Comparison of ENCODE assay signal across 8 mouse cellular contexts in the genomic region with DNA sequence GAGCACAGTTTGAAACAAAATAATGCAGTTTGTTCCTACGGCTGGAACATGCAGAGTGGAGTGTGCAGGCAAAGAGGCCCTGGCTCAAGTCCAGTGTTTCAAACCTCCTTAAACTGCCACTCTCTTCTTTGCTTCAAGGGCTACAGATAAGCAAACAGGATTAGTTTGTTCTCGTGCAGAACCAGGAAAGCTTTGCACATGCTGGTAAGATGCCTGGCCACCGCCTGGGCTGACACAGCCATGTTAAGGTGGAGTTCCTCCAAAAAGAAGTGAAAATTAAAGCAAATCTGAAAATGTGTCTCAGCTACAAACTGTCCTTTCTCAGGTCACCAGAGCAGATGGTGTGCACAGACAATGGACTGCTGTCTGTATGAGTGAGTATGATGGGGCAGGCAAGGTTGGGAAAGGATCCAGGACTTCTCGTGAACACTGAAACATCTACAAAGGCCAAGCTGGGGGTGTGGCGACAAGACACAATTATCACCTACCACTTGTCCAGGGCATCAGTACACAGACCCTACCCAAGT.
DNase-seq lines count a peak whose midpoint lies in the region; ATAC-seq lines count a peak whose summit lies in the region.

No protein-coding gene starts in this region.

- H3K4me3 ChIP-seq in intestine, embryonic 16.5 days (ENCODE audit: low read length): no peak overlapping the region
- no peak overlapping the region for H3K4me3 ChIP-seq in midbrain, embryonic 16.5 days (ENCODE audit: low read depth, low read length)
- H3K4me3 ChIP-seq in liver, embryonic 12.5 days: no peak overlapping the region

- no peaks in the 10 kb centered on the region for H3K4me1 ChIP-seq in intestine, embryonic 16.5 days (ENCODE audit: control insufficient read depth, insufficient read depth, low read length)
- H3K4me1 ChIP-seq in midbrain, embryonic 16.5 days (ENCODE audit: control insufficient read depth, insufficient read depth, low read length): peaks cover 9% of the 10 kb centered on the region; the same call in 1 of the 2 replicates
- H3K4me1 ChIP-seq in liver, embryonic 12.5 days: peaks cover 5% of the 10 kb centered on the region

- no peaks in the 10 kb centered on the region for H3K36me3 ChIP-seq in intestine, embryonic 16.5 days (ENCODE audit: control insufficient read depth, insufficient read depth, low read length)
- no peaks in the 10 kb centered on the region for H3K36me3 ChIP-seq in midbrain, embryonic 16.5 days (ENCODE audit: control insufficient read depth, insufficient read depth, low read length)
- H3K36me3 ChIP-seq in liver, embryonic 12.5 days: no peaks in the 10 kb centered on the region

- 36% methylated on average over 5 of the region's 5 CpGs for WGBS in intestine, embryonic 16.5 days
- 18% methylated on average over 5 of the region's 5 CpGs for WGBS in midbrain, embryonic 16.5 days
- 62% methylated on average over 5 of the region's 5 CpGs for WGBS in liver, embryonic 12.5 days (ENCODE audit: insufficient replicate concordance)

- no peak overlapping the region for H3K4me2 ChIP-seq in intestine, embryonic 16.5 days (ENCODE audit: low read depth, low read length)
- no peak overlapping the region for H3K4me2 ChIP-seq in midbrain, embryonic 16.5 days (ENCODE audit: low read length)
- no peak overlapping the region for H3K4me2 ChIP-seq in liver, embryonic 12.5 days

- no peak overlapping the region for H3K9ac ChIP-seq in intestine, embryonic 16.5 days (ENCODE audit: low read depth, low read length)
- H3K9ac ChIP-seq in midbrain, embryonic 16.5 days (ENCODE audit: low read depth, low read length): no peak overlapping the region
- H3K9ac ChIP-seq in liver, embryonic 12.5 days: no peak overlapping the region

- H3K27me3 ChIP-seq in intestine, embryonic 16.5 days (replicated peaks; ENCODE audit: control insufficient read depth, insufficient read depth, low read length): no peaks in the 10 kb centered on the region
- H3K27me3 ChIP-seq in midbrain, embryonic 16.5 days (ENCODE audit: control insufficient read depth, insufficient read depth, low read depth, low read length): no peaks in the 10 kb centered on the region
- H3K27me3 ChIP-seq in liver, embryonic 12.5 days (replicated peaks): no peaks in the 10 kb centered on the region

- peak; percentile 20 for DNase-seq in NIH3T3 (ENCODE audit: low read depth)
- peak; percentile 16 to 50 for DNase-seq in frontal cortex, adult 2 months (ENCODE audit: extremely low spot score in 1 of 2, low spot score in 1 of 2)
- DNase-seq in left cerebral cortex, postnatal 10 days (ENCODE audit: extremely low spot score in 1 of 2, low spot score in 2 of 2): peak; percentile 43 to 45
- no peak for DNase-seq in c-Kit-positive CD71-positive TER-119-positive erythroid progenitor cells, embryonic 14.5 days (ENCODE audit: low spot score)

- intact Hi-C loops in left cerebral cortex, postnatal 10 days (cut with DNase I): no loop called here

- ATAC-seq in cerebellum, adult (ENCODE audit: insufficient number of reproducible peaks, low FRiP score, low TSS enrichment): peak; percentile 84
- ATAC-seq in intestine, embryonic 16.5 days: peak; percentile 52; the same call in 1 of the 2 replicates
- ATAC-seq in midbrain, embryonic 16.5 days: peak; percentile 81
- ATAC-seq in liver, embryonic 12.5 days: no peak

- H3K27ac ChIP-seq in intestine, embryonic 16.5 days (ENCODE audit: low read length): no peak overlapping the region
- peak overlapping the region; percentile 35; the same call in 1 of the 2 replicates for H3K27ac ChIP-seq in midbrain, embryonic 16.5 days (ENCODE audit: low read length)
- no peak overlapping the region for H3K27ac ChIP-seq in liver, embryonic 12.5 days

- no peaks in the 10 kb centered on the region for H3K9me3 ChIP-seq in intestine, embryonic 16.5 days (ENCODE audit: control insufficient read depth, low read length)
- H3K9me3 ChIP-seq in midbrain, embryonic 16.5 days (replicated peaks; ENCODE audit: control insufficient read depth, low read length, poor library complexity, severe bottlenecking): no peaks in the 10 kb centered on the region
- H3K9me3 ChIP-seq in liver, embryonic 12.5 days (replicated peaks): no peaks in the 10 kb centered on the region
